Mouse (Mus musculus): Measurements from ENCODE around the gene Nol11. TPM values are rescaled to one million over a fixed set of nuclear protein-coding genes. Genes with fewer than 3 reads are reported as not detected.
"Not testable (repeated sequence)": the region's sequence is repeated elsewhere in the genome, so short reads cannot be mapped to it uniquely, and the experiment has no call there.

Nol11 gene
- polyA plus RNA-seq, 1 experiment: 93.7 TPM

- Histone ChIP-seq H3K36me3 (ENCODE audit: control insufficient read depth, insufficient read depth, low read length, poor library complexity, severe bottlenecking) (no peaks in the 10 kb centered on the region), H3K9me3 (replicated peaks; ENCODE audit: control insufficient read depth, insufficient read depth, low read length, poor library complexity, severe bottlenecking) (no peaks in the 10 kb centered on the region), H3K27me3 (ENCODE audit: control insufficient read depth, insufficient read depth, low read length, poor library complexity, severe bottlenecking) (no peaks in the 10 kb centered on the region), H3K27ac (ENCODE audit: insufficient read depth, low read length) (no peak overlapping the region; the same call in 1 of the 2 replicates), H3K4me1 (ENCODE audit: control insufficient read depth, insufficient read depth, low read length) (peaks cover 3% of the 10 kb centered on the region), H3K4me3 (ENCODE audit: low read depth, low read length) (peak overlapping the region; percentile 27; the same call in 1 of the 2 replicates), H3K9ac (ENCODE audit: low read depth, poor library complexity, severe bottlenecking) (peak overlapping the region; percentile 22; the same call in 1 of the 2 replicates)
- no peak for TF ChIP-seq EP300 (IDR thresholded peaks at IDR 0.05; ENCODE audit: insufficient read depth, low read depth, low read length)
- TF ChIP-seq CTCF (IDR thresholded peaks at IDR 0.05; ENCODE audit: low read depth, low read length): no peak
- TF ChIP-seq POLR2A (IDR thresholded peaks at IDR 0.05; ENCODE audit: insufficient read depth, low read length): no peak
Observed at GRCm38 (mm10) chr11:107154431-107154830, 34.8 kb downstream of the Nol11 start.

GRCm38 (mm10) chr11:107153645-107154044 lies 35.5 kb downstream of the Nol11 start:
- Histone ChIP-seq H3K27ac (ENCODE audit: insufficient read depth, low read length) (no peak overlapping the region), H3K4me1 (ENCODE audit: control insufficient read depth, insufficient read depth, low read length) (peaks cover 3% of the 10 kb centered on the region), H3K27me3 (ENCODE audit: control insufficient read depth, insufficient read depth, low read length, poor library complexity, severe bottlenecking) (no peaks in the 10 kb centered on the region), H3K9me3 (replicated peaks; ENCODE audit: control insufficient read depth, insufficient read depth, low read length, poor library complexity, severe bottlenecking) (no peaks in the 10 kb centered on the region), H3K36me3 (ENCODE audit: control insufficient read depth, insufficient read depth, low read length, poor library complexity, severe bottlenecking) (no peaks in the 10 kb centered on the region), H3K9ac (ENCODE audit: low read depth, poor library complexity, severe bottlenecking) (peak overlapping the region; percentile 22; the same call in 1 of the 2 replicates), H3K4me3 (ENCODE audit: low read depth, low read length) (no peak overlapping the region)
- TF ChIP-seq POLR2A (IDR thresholded peaks at IDR 0.05; ENCODE audit: insufficient read depth, low read length): no peak
- TF ChIP-seq CTCF (IDR thresholded peaks at IDR 0.05; ENCODE audit: low read depth, low read length): no peak
- TF ChIP-seq EP300 (IDR thresholded peaks at IDR 0.05; ENCODE audit: insufficient read depth, low read depth, low read length): no peak

- no peak overlapping the region for H3K9ac ChIP-seq (ENCODE audit: low read depth, poor library complexity, severe bottlenecking)
- no peaks in the 10 kb centered on the region for H3K27me3 ChIP-seq (ENCODE audit: control insufficient read depth, insufficient read depth, low read length, poor library complexity, severe bottlenecking)
- H3K27ac ChIP-seq (ENCODE audit: insufficient read depth, low read length): no peak overlapping the region
- no peak overlapping the region for H3K4me3 ChIP-seq (ENCODE audit: low read depth, low read length)
- TF ChIP-seq POLR2A (IDR thresholded peaks at IDR 0.05; ENCODE audit: insufficient read depth, low read length) (no peak), CTCF (IDR thresholded peaks at IDR 0.05; ENCODE audit: low read depth, low read length) (peak; percentile 53)
- no peaks in the 10 kb centered on the region for H3K36me3 ChIP-seq (ENCODE audit: control insufficient read depth, insufficient read depth, low read length, poor library complexity, severe bottlenecking)
- H3K9me3 ChIP-seq (replicated peaks; ENCODE audit: control insufficient read depth, insufficient read depth, low read length, poor library complexity, severe bottlenecking): no peaks in the 10 kb centered on the region
- H3K4me1 ChIP-seq (ENCODE audit: control insufficient read depth, insufficient read depth, low read length): peaks cover 2% of the 10 kb centered on the region
Observed at GRCm38 (mm10) chr11:107151809-107152208, 37.4 kb downstream of the Nol11 start.

- H3K4me3 ChIP-seq (ENCODE audit: low read depth, low read length); H3K27me3 ChIP-seq (ENCODE audit: control insufficient read depth, insufficient read depth, low read length, poor library complexity, severe bottlenecking); H3K9ac ChIP-seq (ENCODE audit: low read depth, poor library complexity, severe bottlenecking): not testable (repeated sequence)
Observed at GRCm38 (mm10) chr11:107143956-107144355, 45.2 kb downstream of the Nol11 start.

GRCm38 (mm10) chr11:107142382-107142781 lies 46.8 kb downstream of the Nol11 start:
- H3K36me3 ChIP-seq (ENCODE audit: control insufficient read depth, insufficient read depth, low read length, poor library complexity, severe bottlenecking): no peaks in the 10 kb centered on the region

More at GRCm38 (mm10) chr11:107143956-107144355, 45.2 kb downstream of the Nol11 start:
- not testable (repeated sequence) for H3K4me1 ChIP-seq (ENCODE audit: control insufficient read depth, insufficient read depth, low read length); H3K27ac ChIP-seq (ENCODE audit: insufficient read depth, low read length); H3K9me3 ChIP-seq (replicated peaks; ENCODE audit: control insufficient read depth, insufficient read depth, low read length, poor library complexity, severe bottlenecking); H3K36me3 ChIP-seq (ENCODE audit: control insufficient read depth, insufficient read depth, low read length, poor library complexity, severe bottlenecking)

GRCm38 (mm10) chr11:107140756-107141155 lies 48.4 kb downstream of the Nol11 start:
- TF ChIP-seq CTCF (IDR thresholded peaks at IDR 0.05; ENCODE audit: low read depth, low read length): no peak
- TF ChIP-seq EP300 (IDR thresholded peaks at IDR 0.05; ENCODE audit: insufficient read depth, low read depth, low read length): 0 out of 2 replicates have a peak, but pooled peaks have one; percentile 63
- H3K4me3 ChIP-seq (ENCODE audit: low read depth, low read length): no peak overlapping the region
- no peaks in the 10 kb centered on the region for H3K4me1 ChIP-seq (ENCODE audit: control insufficient read depth, insufficient read depth, low read length)
- peak overlapping the region; percentile 89 for H3K27ac ChIP-seq (ENCODE audit: insufficient read depth, low read length)
- H3K36me3 ChIP-seq (ENCODE audit: control insufficient read depth, insufficient read depth, low read length, poor library complexity, severe bottlenecking): no peaks in the 10 kb centered on the region
- no peaks in the 10 kb centered on the region for H3K27me3 ChIP-seq (ENCODE audit: control insufficient read depth, insufficient read depth, low read length, poor library complexity, severe bottlenecking)
- no peak overlapping the region; the same call in 1 of the 2 replicates for H3K9ac ChIP-seq (ENCODE audit: low read depth, poor library complexity, severe bottlenecking)
- H3K9me3 ChIP-seq (replicated peaks; ENCODE audit: control insufficient read depth, insufficient read depth, low read length, poor library complexity, severe bottlenecking): peaks cover 4% of the 10 kb centered on the region; the same call in 1 of the 2 replicates

More at GRCm38 (mm10) chr11:107142382-107142781, 46.8 kb downstream of the Nol11 start:
- TF ChIP-seq POLR2A (IDR thresholded peaks at IDR 0.05; ENCODE audit: insufficient read depth, low read length): no peak
- no peak for TF ChIP-seq CTCF (IDR thresholded peaks at IDR 0.05; ENCODE audit: low read depth, low read length)
- no peak for TF ChIP-seq EP300 (IDR thresholded peaks at IDR 0.05; ENCODE audit: insufficient read depth, low read depth, low read length)
- Histone ChIP-seq H3K4me3 (ENCODE audit: low read depth, low read length) (no peak overlapping the region), H3K27ac (ENCODE audit: insufficient read depth, low read length) (no peak overlapping the region), H3K9ac (ENCODE audit: low read depth, poor library complexity, severe bottlenecking) (no peak overlapping the region), H3K9me3 (replicated peaks; ENCODE audit: control insufficient read depth, insufficient read depth, low read length, poor library complexity, severe bottlenecking) (peaks cover 4% of the 10 kb centered on the region; the same call in 1 of the 2 replicates), H3K27me3 (ENCODE audit: control insufficient read depth, insufficient read depth, low read length, poor library complexity, severe bottlenecking) (no peaks in the 10 kb centered on the region), H3K4me1 (ENCODE audit: control insufficient read depth, insufficient read depth, low read length) (no peaks in the 10 kb centered on the region)

Data from ES-Bruce4 (cell line).